Mouse (Mus musculus): ENCODE results near the gene Tspyl3.

Tspyl3 gene

GRCm38 (mm10) chr2:153175995-153176570, 49.2 kb downstream of the Tspyl3 start:
- no peak for DNase-seq (ENCODE audit: low spot score in 2 of 2)
